Mouse (Mus musculus) ES-Bruce4 (cell line): ENCODE measurements around the gene Rbm38.

Source experiments
- CTCF ChIP-seq: IDR thresholded peaks from one replicate; pipeline ENCODE4 v1.8.1; 2011; ENCODE audit warnings: low read depth, low read length
- EP300 ChIP-seq: IDR thresholded peaks from 2 replicates; pipeline ENCODE4 v1.6.1; 2011; ENCODE audit warnings: low read depth, low read length; ENCODE audit not compliant: insufficient read depth

DNA sequence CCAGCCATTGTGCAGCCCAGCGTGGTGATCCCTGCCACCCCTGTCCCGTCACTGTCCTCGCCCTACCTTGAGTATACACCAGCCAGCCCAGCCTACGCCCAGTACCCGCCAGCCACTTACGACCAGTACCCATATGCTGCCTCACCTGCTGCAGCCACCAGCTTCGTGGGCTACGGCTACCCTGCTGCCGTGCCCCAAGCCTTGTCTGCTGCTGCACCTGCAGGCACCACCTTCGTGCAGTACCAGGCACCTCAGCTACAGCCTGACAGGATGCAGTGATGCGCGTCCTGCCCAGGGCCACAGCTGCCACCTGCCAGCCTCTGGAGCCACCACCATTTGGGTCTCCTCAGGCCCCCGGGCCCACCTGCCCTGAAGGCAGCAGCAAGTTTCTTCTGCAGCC lies 13.2 kb downstream of the Rbm38 start:
- TF ChIP-seq EP300 (no peak), CTCF (no peak)
